Mouse (Mus musculus) forebrain, postnatal 0 days (tissue): ENCODE results near the gene Apof. TPM values are rescaled to one million over a fixed set of nuclear protein-coding genes. Genes with fewer than 3 reads are reported as not detected.

ENCODE experiments used
- ATAC-seq: fragments of 200-750 bp; cut with Nextera tagmentation; 2 replicates; pipeline ENCODE4 v1.8.0; 2017; ENCODE audit warnings: mild to moderate bottlenecking, moderate library complexity
- DNase-seq: peaks from one replicate; pipeline ENCODE4 v3.0.0-alpha.2; 2015
- H3K27ac ChIP-seq: fragments of 300-500 bp; sonication (generic); 2 replicates; pipeline ENCODE4 v1.5.1; 2014; ENCODE audit warnings: low read depth, mild to moderate bottlenecking, antibody characterized with exemption, low read length, moderate library complexity, mixed read lengths
- H3K27me3 ChIP-seq: fragments of 300-500 bp; sonication (generic); 2 replicates; pipeline ENCODE4 v1.6.1; 2014; ENCODE audit warnings: mild to moderate bottlenecking, low read length, mixed read lengths; ENCODE audit not compliant: insufficient read depth
- H3K36me3 ChIP-seq: fragments of 300-500 bp; sonication (generic); 2 replicates; pipeline ENCODE4 v1.6.1; 2014; ENCODE audit warnings: mild to moderate bottlenecking, moderate library complexity; ENCODE audit not compliant: insufficient read depth
- H3K4me1 ChIP-seq: fragments of 300-500 bp; sonication (generic); 2 replicates; pipeline ENCODE4 v1.6.1; 2014; ENCODE audit warnings: antibody characterized with exemption; ENCODE audit not compliant: insufficient read depth
- H3K4me2 ChIP-seq: fragments of 300-500 bp; sonication (generic); 2 replicates; pipeline ENCODE4 v1.6.1; 2014; ENCODE audit warnings: low read depth, mild to moderate bottlenecking, moderate library complexity
- H3K4me3 ChIP-seq: fragments of 300-500 bp; sonication (generic); 2 replicates; pipeline ENCODE4 v1.5.1; 2014; ENCODE audit warnings: low read depth, low read length, mixed read lengths
- H3K9ac ChIP-seq: fragments of 300-500 bp; sonication (generic); 2 replicates; pipeline ENCODE4 v1.6.1; 2014; ENCODE audit warnings: mild to moderate bottlenecking
- H3K9me3 ChIP-seq: fragments of 300-500 bp; sonication (generic); 2 replicates; pipeline ENCODE4 v1.6.1; 2016; ENCODE audit warnings: low read length
- CTCF ChIP-seq: sonication (generic); IDR thresholded peaks from 2 replicates; pipeline ENCODE4 v1.5.1; 2016; ENCODE audit warnings: antibody characterized with exemption, control low read depth, low read depth
- WGBS: fragments of 180-500 bp; shearing (Covaris S2); extraction: QIAGEN DNeasy Blood & Tissue Kit; methylation state at CpG from one replicate; pipeline ENCODE4 v1.1.7; 2014; 5-methylcytosine and 5-hydroxymethylcytosine counted together
- polyA plus RNA-seq: library from polyadenylated mRNA; unstranded; fragments of >200 nt; fragmentation: Nextera tagmentation; extraction: Ambion mirVana; gene quantifications from 2 replicates; pipeline ENCODE4 v1.2.1, GENCODE M21; 2015
- total RNA-seq: library from RNA; depleted of rRNA; stranded (reverse); fragments of >200 nt; gene quantifications from 2 replicates; pipeline ENCODE4 v1.2.3, GENCODE M21; 2014

Gene Apof
- total and polyA plus RNA-seq, 2 experiments from 2014 or later, result 0.12 to 0.38 TPM

GRCm38 (mm10) chr10:128243252-128243651 lies 25.2 kb upstream of the Apof start:
- TF ChIP-seq CTCF, result no peak
- 94% methylated on average over 8 of the region's 8 CpGs for WGBS

GRCm38 (mm10) chr10:128244121-128244520 lies 24.4 kb upstream of the Apof start:
- DNase-seq, result no peak
- Histone ChIP-seq H3K36me3 (peaks cover 31% of the 10 kb centered on the region; the same call in 1 of the 2 replicates), H3K9ac (no peak overlapping the region), H3K4me1 (no peaks in the 10 kb centered on the region), H3K9me3 (no peaks in the 10 kb centered on the region), H3K27me3 (no peaks in the 10 kb centered on the region), H3K4me3 (no peak overlapping the region), H3K27ac (no peak overlapping the region), H3K4me2 (no peak overlapping the region)
- WGBS, result 95% methylated on average over 15 of the region's 15 CpGs
- ATAC-seq, result no peak
- TF ChIP-seq CTCF, result no peak

More at GRCm38 (mm10) chr10:128243252-128243651, 25.2 kb upstream of the Apof start:
- ATAC-seq (no peak), DNase-seq (no peak)
- H3K27me3 ChIP-seq, result no peaks in the 10 kb centered on the region
- no peak overlapping the region for H3K9ac ChIP-seq
- H3K4me1 ChIP-seq, result no peaks in the 10 kb centered on the region
- H3K36me3 ChIP-seq, result peaks cover 25% of the 10 kb centered on the region; the same call in 1 of the 2 replicates
- no peaks in the 10 kb centered on the region for H3K9me3 ChIP-seq
- no peak overlapping the region for H3K4me3 ChIP-seq
- H3K27ac ChIP-seq, result no peak overlapping the region
- no peak overlapping the region for H3K4me2 ChIP-seq

GRCm38 (mm10) chr10:128247020-128247732 lies 21.3 kb upstream of the Apof start:
- Histone ChIP-seq H3K9me3 (no peaks in the 10 kb centered on the region), H3K4me3 (no peak overlapping the region), H3K9ac (no peak overlapping the region), H3K36me3 (peaks cover 51% of the 10 kb centered on the region), H3K27me3 (no peaks in the 10 kb centered on the region), H3K4me1 (no peaks in the 10 kb centered on the region), H3K27ac (no peak overlapping the region), H3K4me2 (no peak overlapping the region)
- no peak for TF ChIP-seq CTCF
- WGBS, result 85% methylated on average over 17 of the region's 17 CpGs
- ATAC-seq (no peak), DNase-seq (no peak)

DNA sequence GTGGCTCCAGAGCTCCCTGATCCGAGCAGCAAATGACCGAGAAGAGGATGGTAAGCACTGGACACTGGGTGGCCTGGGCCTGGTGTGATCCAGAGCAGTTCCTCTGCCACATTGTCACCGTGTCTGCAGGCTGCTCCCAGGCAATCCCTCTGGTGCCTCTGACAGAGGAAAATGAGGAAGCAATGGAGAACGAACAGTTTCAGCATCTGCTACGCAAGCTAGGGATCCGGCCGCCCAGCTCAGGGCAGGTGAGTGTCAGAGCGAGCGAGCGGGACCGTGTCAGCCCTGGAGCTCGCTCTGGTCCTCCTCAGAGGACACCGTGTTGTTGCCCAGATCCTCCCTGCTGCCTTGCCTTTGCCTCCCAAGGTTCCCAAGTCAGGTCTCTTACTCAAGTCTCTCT lies 17.9 kb upstream of the Apof start:
- no peak for ATAC-seq
- H3K27me3 ChIP-seq, result no peaks in the 10 kb centered on the region
- no peak overlapping the region for H3K4me3 ChIP-seq
- DNase-seq, result no peak
- 95% methylated on average over 13 of the region's 13 CpGs for WGBS
- TF ChIP-seq CTCF, result no peak
- H3K9ac ChIP-seq, result no peak overlapping the region
- H3K4me1 ChIP-seq, result no peaks in the 10 kb centered on the region
- peaks cover 43% of the 10 kb centered on the region for H3K36me3 ChIP-seq
- H3K27ac ChIP-seq, result no peak overlapping the region
- no peak overlapping the region for H3K4me2 ChIP-seq
- H3K9me3 ChIP-seq, result no peaks in the 10 kb centered on the region

DNA sequence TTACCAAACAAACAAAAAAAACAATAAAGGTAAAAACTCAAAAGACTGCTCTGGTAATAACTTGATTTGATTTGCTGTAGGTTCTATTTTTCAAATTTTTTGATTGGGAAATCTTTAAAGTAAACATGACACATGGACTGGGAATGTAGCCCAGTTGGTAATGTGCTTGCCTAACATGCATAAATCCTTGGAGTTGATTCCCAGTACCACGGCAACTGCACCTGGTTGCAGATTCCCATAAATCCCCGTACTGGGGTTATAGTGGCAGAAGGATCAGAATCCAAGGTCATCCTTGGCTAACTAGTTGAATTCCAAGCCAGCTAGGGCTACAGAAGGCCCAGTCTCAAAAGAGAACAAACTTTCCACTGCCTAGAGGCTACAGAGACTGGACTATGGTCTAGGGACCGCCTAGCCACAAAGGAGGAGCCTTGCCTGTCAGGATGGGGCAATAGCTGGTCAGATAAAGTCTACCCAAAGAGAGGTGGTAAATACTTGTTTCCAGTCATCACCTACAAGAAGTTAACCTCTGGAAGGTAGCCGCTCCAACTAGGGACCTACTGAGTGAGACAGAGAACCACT lies 14.7 kb upstream of the Apof start, which contains the start of gene Apon:
TSS of gene Apon (plus strand) at position 420 of the 579 bp plus-strand sequence.
- TF ChIP-seq CTCF, result no peak
- ATAC-seq, result no peak
- no peak within 1 kb of the TSS for H3K27ac ChIP-seq
- 82% methylated on average over 4 of the region's 4 CpGs for WGBS
- no peak within 1 kb of the TSS for H3K9ac ChIP-seq
- no peak for DNase-seq
- peaks cover 28% of the 10 kb centered on the region for H3K36me3 ChIP-seq
- H3K9me3 ChIP-seq, result no peaks in the 10 kb centered on the region
- H3K4me1 ChIP-seq, result no peaks in the 10 kb centered on the region
- H3K27me3 ChIP-seq, result no peaks in the 10 kb centered on the region
- no peak within 1 kb of the TSS for H3K4me3 ChIP-seq
- no peak within 1 kb of the TSS for H3K4me2 ChIP-seq

GRCm38 (mm10) chr10:128255925-128256324 lies 12.5 kb upstream of the Apof start:
- Histone ChIP-seq H3K27me3 (no peaks in the 10 kb centered on the region), H3K27ac (no peak overlapping the region), H3K4me2 (no peak overlapping the region), H3K9ac (no peak overlapping the region), H3K9me3 (no peaks in the 10 kb centered on the region), H3K36me3 (peaks cover 11% of the 10 kb centered on the region), H3K4me3 (no peak overlapping the region), H3K4me1 (no peaks in the 10 kb centered on the region)
- no peak for ATAC-seq
- no peak for DNase-seq
- WGBS, result 87% methylated on average over 8 of the region's 8 CpGs
- no peak for TF ChIP-seq CTCF

- WGBS, result 91% methylated on average over 8 of the region's 8 CpGs
- H3K4me2 ChIP-seq, result no peak overlapping the region
- no peaks in the 10 kb centered on the region for H3K27me3 ChIP-seq
- no peak for DNase-seq
- H3K36me3 ChIP-seq, result peaks cover 11% of the 10 kb centered on the region
- no peak for TF ChIP-seq CTCF
- no peaks in the 10 kb centered on the region for H3K9me3 ChIP-seq
- ATAC-seq, result no peak
- H3K4me1 ChIP-seq, result no peaks in the 10 kb centered on the region
- no peak overlapping the region for H3K27ac ChIP-seq
- no peak overlapping the region for H3K9ac ChIP-seq
- no peak overlapping the region for H3K4me3 ChIP-seq
Observed at GRCm38 (mm10) chr10:128256328-128256727, 12.1 kb upstream of the Apof start.
